Mouse (Mus musculus) forebrain, embryonic 15.5 days (tissue): ENCODE results near the gene Bid. TPM values are rescaled to one million over a fixed set of nuclear protein-coding genes. Genes with fewer than 3 reads are reported as not detected.

ENCODE experiments used
- polyA plus RNA-seq: library from polyadenylated mRNA; unstranded; fragments of >200 nt; fragmentation: Nextera tagmentation; extraction: Ambion mirVana; gene quantifications from 2 replicates; pipeline ENCODE4 v1.2.1, GENCODE M21; 2015

The Bid gene
- polyA plus RNA-seq, 1 experiment from 2014 or later: 24.3 TPM

Other genes with a start within 250 kb of the Bid start
- 1.3 and 3.2 TPM in 2 replicates for gene Slc25a18, start 143.3 kb downstream of the Bid start, polyA plus RNA-seq
- gene Atp6v1e1, start 94.1 kb downstream of the Bid start, polyA plus RNA-seq: 225 and 229 TPM in 2 replicates
- 32.6 and 32.9 TPM in 2 replicates for gene Bcl2l13, start 80.6 kb downstream of the Bid start, polyA plus RNA-seq
- 27.8 and 28.6 TPM in 2 replicates for gene Mical3, start 214.1 kb upstream of the Bid start, polyA plus RNA-seq